Mouse (Mus musculus) midbrain, postnatal 0 days (tissue): ENCODE measurements around the gene Ube2f. TPM values are rescaled to one million over a fixed set of nuclear protein-coding genes. Genes with fewer than 3 reads are reported as not detected.

Source experiments
- ATAC-seq: fragments of 200-750 bp; cut with Nextera tagmentation; 2 replicates; pipeline ENCODE4 v1.8.0; 2017; ENCODE audit warnings: moderate number of reproducible peaks, mild to moderate bottlenecking, moderate TSS enrichment, moderate library complexity; ENCODE audit not compliant: low FRiP score
- DNase-seq: peaks from one replicate; pipeline ENCODE4 v3.0.0-alpha.2; 2015; ENCODE audit warnings: low spot score
- H3K27ac ChIP-seq: fragments of 300-500 bp; sonication (generic); 2 replicates; pipeline ENCODE4 v1.5.1; 2014; ENCODE audit warnings: low read depth, mild to moderate bottlenecking, low read length, mixed read lengths
- H3K27me3 ChIP-seq: fragments of 300-500 bp; sonication (generic); 2 replicates; pipeline ENCODE4 v1.6.1; 2014; ENCODE audit warnings: low read length, control low read depth, mixed read lengths; ENCODE audit not compliant: insufficient read depth
- H3K36me3 ChIP-seq: fragments of 300-500 bp; sonication (generic); 2 replicates; pipeline ENCODE4 v1.6.1; 2014; ENCODE audit warnings: low read length, control low read depth, mixed read lengths; ENCODE audit not compliant: insufficient read depth
- H3K4me1 ChIP-seq: fragments of 300-500 bp; sonication (generic); 2 replicates; pipeline ENCODE4 v1.6.1; 2014; ENCODE audit warnings: mild to moderate bottlenecking, control low read depth, antibody characterized with exemption, low read length, mixed read lengths; ENCODE audit not compliant: insufficient read depth
- H3K4me2 ChIP-seq: fragments of 300-500 bp; sonication (generic); 2 replicates; pipeline ENCODE4 v1.6.1; 2014; ENCODE audit warnings: low read depth, mild to moderate bottlenecking, low read length, mixed read lengths; ENCODE audit not compliant: poor library complexity, severe bottlenecking
- H3K4me3 ChIP-seq: fragments of 300-500 bp; sonication (generic); 2 replicates; pipeline ENCODE4 v1.5.1; 2014; ENCODE audit warnings: low read depth, mild to moderate bottlenecking, low read length, moderate library complexity
- H3K9ac ChIP-seq: fragments of 300-500 bp; sonication (generic); replicated peaks from 2 replicates; pipeline ENCODE4 v1.6.1; 2014; ENCODE audit warnings: mild to moderate bottlenecking, low read length, moderate library complexity, mixed read lengths; ENCODE audit not compliant: poor library complexity, severe bottlenecking
- H3K9me3 ChIP-seq: fragments of 300-500 bp; sonication (generic); 2 replicates; pipeline ENCODE4 v1.6.1; 2016; ENCODE audit warnings: low read length, control low read depth
- CTCF ChIP-seq: IDR thresholded peaks from 2 replicates; pipeline ENCODE4 v1.5.1; 2016; ENCODE audit warnings: antibody characterized with exemption, mild to moderate bottlenecking
- WGBS: fragments of 180-500 bp; shearing (Covaris S2); extraction: QIAGEN DNeasy Blood & Tissue Kit; methylation state at CpG from one replicate; pipeline ENCODE4 v1.1.7; 2014; 5-methylcytosine and 5-hydroxymethylcytosine counted together
- polyA plus RNA-seq: library from polyadenylated mRNA; unstranded; fragments of >200 nt; fragmentation: Nextera tagmentation; extraction: Ambion mirVana; gene quantifications from 2 replicates; pipeline ENCODE4 v1.2.1, GENCODE M21; 2015
- total RNA-seq: library from RNA; depleted of rRNA; stranded (reverse); fragments of >200 nt; gene quantifications from 2 replicates; pipeline ENCODE4 v1.2.3, GENCODE M21; 2014

Gene Ube2f
- total and polyA plus RNA-seq, 2 experiments from 2014 or later: 41.2 to 42.5 TPM

DNA sequence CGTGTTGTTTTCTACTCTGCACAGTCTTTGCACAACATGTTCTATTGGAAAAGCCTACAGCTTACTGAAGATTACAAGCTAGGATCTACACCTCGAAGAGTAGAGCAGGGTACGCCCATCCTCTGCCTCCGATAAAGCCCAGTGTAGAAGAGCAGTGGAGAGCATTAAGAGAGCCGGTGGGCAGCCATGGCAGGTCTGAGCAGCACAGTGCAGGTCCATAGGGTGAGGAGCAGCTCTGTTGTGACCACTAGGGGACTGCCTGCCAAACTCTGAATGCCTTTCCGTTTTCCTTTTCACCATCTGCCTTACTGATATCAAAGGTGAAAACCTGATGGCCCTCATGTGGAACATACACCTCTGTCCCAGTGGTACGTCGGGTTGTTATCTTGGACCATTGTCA, 1.8 kb downstream of the Ube2f start:
- peak; percentile 46 for TF ChIP-seq CTCF
- Histone ChIP-seq H3K4me3 (no peak overlapping the region), H3K27me3 (no peaks in the 10 kb centered on the region), H3K9me3 (no peaks in the 10 kb centered on the region), H3K4me1 (peaks cover 14% of the 10 kb centered on the region), H3K27ac (no peak overlapping the region), H3K9ac (no peak overlapping the region; the same call in 1 of the 2 replicates), H3K4me2 (peak overlapping the region; percentile 83; the same call in 1 of the 2 replicates), H3K36me3 (peaks cover 2% of the 10 kb centered on the region; the same call in 1 of the 2 replicates)
- DNase-seq: no peak
- no peak for ATAC-seq
- 67% methylated on average over 8 of the region's 8 CpGs for WGBS

GRCm38 (mm10) chr1:91257918-91258317, 7.8 kb downstream of the Ube2f start:
- DNase-seq (no peak), ATAC-seq (no peak)
- H3K27ac ChIP-seq: no peak overlapping the region
- H3K9me3 ChIP-seq: no peaks in the 10 kb centered on the region
- H3K27me3 ChIP-seq: no peaks in the 10 kb centered on the region
- no peak overlapping the region for H3K4me2 ChIP-seq
- no peak overlapping the region for H3K9ac ChIP-seq
- H3K4me1 ChIP-seq: no peaks in the 10 kb centered on the region
- no peak for TF ChIP-seq CTCF
- peaks cover 6% of the 10 kb centered on the region; the same call in 1 of the 2 replicates for H3K36me3 ChIP-seq
- H3K4me3 ChIP-seq: no peak overlapping the region

DNA sequence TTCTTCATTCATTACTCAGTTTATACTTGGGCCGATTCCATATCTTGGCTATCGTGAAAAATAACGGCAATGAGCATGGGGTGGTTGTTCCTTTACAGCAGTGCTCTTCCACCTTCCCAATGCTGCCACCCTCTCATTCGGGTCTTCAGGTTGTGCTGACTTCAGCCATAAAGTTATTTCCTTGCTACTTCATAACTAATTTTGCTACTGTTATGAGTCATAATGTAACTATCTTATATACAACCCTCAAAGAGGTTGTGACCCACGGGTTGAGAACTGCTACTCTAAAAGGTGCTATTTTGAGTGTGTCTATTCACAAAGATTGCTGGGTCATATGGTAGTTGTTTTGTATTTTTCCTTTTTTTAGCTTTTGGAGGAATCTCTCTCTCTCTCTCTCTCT, 9.7 kb downstream of the Ube2f start:
- WGBS: 94% methylated on average over 5 of the region's 5 CpGs
- Histone ChIP-seq H3K4me2 (no peak overlapping the region), H3K9me3 (no peaks in the 10 kb centered on the region), H3K27ac (no peak overlapping the region), H3K4me3 (no peak overlapping the region), H3K36me3 (peaks cover 3% of the 10 kb centered on the region; the same call in 1 of the 2 replicates), H3K27me3 (no peaks in the 10 kb centered on the region), H3K4me1 (no peaks in the 10 kb centered on the region), H3K9ac (no peak overlapping the region)
- DNase-seq: no peak
- no peak for ATAC-seq
- no peak for TF ChIP-seq CTCF

GRCm38 (mm10) chr1:91262508-91262907, 12.4 kb downstream of the Ube2f start:
- no peak overlapping the region for H3K4me2 ChIP-seq
- H3K36me3 ChIP-seq: peaks cover 21% of the 10 kb centered on the region; the same call in 1 of the 2 replicates
- no peak overlapping the region for H3K9ac ChIP-seq
- no peaks in the 10 kb centered on the region for H3K9me3 ChIP-seq
- WGBS: 96% methylated on average over 7 of the region's 7 CpGs
- no peak for TF ChIP-seq CTCF
- no peak overlapping the region for H3K27ac ChIP-seq
- no peak for ATAC-seq
- no peak for DNase-seq
- H3K27me3 ChIP-seq: no peaks in the 10 kb centered on the region
- no peak overlapping the region for H3K4me3 ChIP-seq
- no peaks in the 10 kb centered on the region for H3K4me1 ChIP-seq

DNA sequence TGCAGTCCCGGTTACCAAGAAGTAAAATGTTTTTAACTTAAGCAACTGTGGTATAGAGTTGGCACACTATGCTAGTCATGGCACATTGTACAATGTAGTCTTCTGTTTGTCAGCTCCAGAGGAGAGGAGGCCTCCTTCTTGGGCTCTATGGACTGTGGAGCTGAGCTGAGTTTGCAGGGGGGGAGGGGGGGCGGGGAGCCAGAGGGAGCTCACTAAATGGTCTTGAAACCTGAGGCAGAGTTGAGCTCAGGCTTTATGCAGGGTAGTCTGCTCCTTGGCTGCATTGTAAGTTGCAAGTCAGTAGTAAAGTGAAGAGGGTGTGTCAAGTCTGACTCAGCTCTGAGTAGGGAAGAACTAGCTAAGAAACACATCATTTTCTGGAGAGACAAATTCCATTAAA, 22.2 kb downstream of the Ube2f start:
- ATAC-seq (no peak), DNase-seq (no peak)
- Histone ChIP-seq H3K4me3 (no peak overlapping the region), H3K4me2 (no peak overlapping the region), H3K9ac (no peak overlapping the region), H3K27me3 (no peaks in the 10 kb centered on the region), H3K9me3 (no peaks in the 10 kb centered on the region), H3K36me3 (peaks cover 17% of the 10 kb centered on the region), H3K27ac (no peak overlapping the region), H3K4me1 (no peaks in the 10 kb centered on the region)
- 82% methylated on average over 2 of the region's 2 CpGs for WGBS
- no peak for TF ChIP-seq CTCF

DNA sequence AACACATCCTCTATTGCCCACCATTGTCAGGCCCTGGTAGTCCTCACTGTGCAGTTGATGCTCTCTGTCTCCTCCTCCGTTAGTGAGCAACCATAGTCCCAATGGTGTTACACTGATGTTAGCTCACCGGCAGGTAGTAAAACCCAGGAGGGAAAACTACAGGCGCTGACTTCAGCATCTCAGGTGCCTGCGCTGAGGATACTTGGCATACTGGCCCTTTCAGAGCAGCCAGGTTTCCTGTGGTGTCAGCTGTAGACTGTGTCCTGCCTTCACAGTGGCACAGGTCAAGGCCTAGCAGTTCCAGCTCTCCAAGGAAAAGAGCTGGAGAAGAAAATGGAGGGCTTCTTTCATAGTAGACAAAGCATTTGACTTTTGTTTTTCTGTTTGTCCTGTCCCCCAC, 26.5 kb downstream of the Ube2f start:
- H3K4me3 ChIP-seq: no peak overlapping the region
- H3K36me3 ChIP-seq: peaks cover 37% of the 10 kb centered on the region
- ATAC-seq (no peak), DNase-seq (no peak)
- WGBS: 100% methylated on average over 4 of the region's 4 CpGs
- H3K4me2 ChIP-seq: no peak overlapping the region
- no peaks in the 10 kb centered on the region for H3K27me3 ChIP-seq
- TF ChIP-seq CTCF: no peak
- H3K9ac ChIP-seq: no peak overlapping the region
- no peaks in the 10 kb centered on the region for H3K9me3 ChIP-seq
- H3K4me1 ChIP-seq: no peaks in the 10 kb centered on the region
- no peak overlapping the region for H3K27ac ChIP-seq
